Mouse (Mus musculus): ENCODE measurements around the gene Ccdc88c. TPM values are rescaled to one million over a fixed set of nuclear protein-coding genes. Genes with fewer than 3 reads are reported as not detected.
A peak's percentile ranks its signal among the peaks of the same experiment; 100 is the strongest.

Gene Ccdc88c
- 4.5 and 5.5 TPM in 2 replicates for polyA plus RNA-seq (2015; fragmentation: Nextera tagmentation; extraction: Ambion mirVana)

- no peaks in the 10 kb centered on the region for H3K9me3 ChIP-seq
- under 1% methylated on average over 51 of the region's 56 CpGs for WGBS
Measured at GRCm38 (mm10) chr12:101028954-101029731, at the start of gene Ccdc88c. Gene Ccdc88c (minus strand): TSS chr12:101029056.

DNA sequence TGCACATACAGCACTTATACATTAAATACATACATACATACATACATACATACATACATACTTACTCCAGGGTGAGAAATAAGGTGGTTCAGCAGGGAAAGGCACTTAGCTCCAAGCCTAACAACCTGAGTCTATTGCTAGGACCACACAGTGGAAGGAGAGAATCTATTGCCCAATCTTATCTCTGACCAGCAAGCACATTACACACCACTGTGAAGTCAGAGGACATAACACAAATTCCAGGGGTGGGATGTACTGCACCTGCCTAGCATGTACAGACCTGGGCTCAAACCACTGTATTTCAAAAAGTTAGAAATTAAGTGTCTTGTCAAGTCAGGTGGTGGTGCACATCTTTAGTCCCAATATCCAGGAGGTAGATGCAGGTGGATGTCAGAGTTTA is 49.1 kb upstream of the Ccdc88c start:
- no peak overlapping the region for H3K4me2 ChIP-seq
- H3K4me1 ChIP-seq = peaks cover 13% of the 10 kb centered on the region; the same call in 1 of the 2 replicates
- ATAC-seq (ENCODE audit: insufficient number of reproducible peaks, insufficient read depth, low FRiP score, low TSS enrichment, low read depth) = no peak
- no peaks in the 10 kb centered on the region for H3K27me3 ChIP-seq
- H3K9me3 ChIP-seq = no peaks in the 10 kb centered on the region
- no peak overlapping the region for H3K4me3 ChIP-seq
- H3K9ac ChIP-seq = no peak overlapping the region
- no peak overlapping the region for H3K27ac ChIP-seq
- H3K36me3 ChIP-seq = peaks cover 29% of the 10 kb centered on the region

More at GRCm38 (mm10) chr12:101028954-101029731, at the start of gene Ccdc88c:
- Histone ChIP-seq H3K27ac (peak within 1 kb of the TSS; percentile 78), H3K4me3 (peak within 1 kb of the TSS; percentile 68), H3K27me3 (peaks cover 43% of the 10 kb centered on the region), H3K9ac (peak within 1 kb of the TSS; percentile 72), H3K36me3 (no peaks in the 10 kb centered on the region), H3K4me2 (peak within 1 kb of the TSS; percentile 98), H3K4me1 (peaks cover 21% of the 10 kb centered on the region)
- ATAC-seq (ENCODE audit: insufficient number of reproducible peaks, insufficient read depth, low FRiP score, low TSS enrichment, low read depth) = peak; percentile 86

DNA sequence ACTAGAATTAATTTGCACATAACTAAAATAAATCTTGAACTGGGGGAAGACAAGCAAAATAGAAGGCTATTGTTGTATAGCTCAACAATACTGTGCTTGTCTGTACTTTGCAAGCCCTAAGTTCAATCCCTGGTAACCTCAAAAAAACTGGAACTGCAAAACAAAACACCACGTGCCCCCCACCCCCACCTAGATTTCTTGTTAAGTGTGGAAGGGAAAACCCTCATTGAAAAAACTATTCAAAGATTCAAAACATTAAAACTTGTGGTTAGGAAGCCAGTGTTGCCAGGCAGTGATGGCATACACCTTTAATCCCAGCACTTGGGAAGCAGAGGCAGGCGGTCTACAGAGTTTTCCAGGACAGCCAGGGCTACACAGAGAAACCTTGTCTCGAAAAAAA is 46.6 kb upstream of the Ccdc88c start:
- Histone ChIP-seq H3K27me3 (no peaks in the 10 kb centered on the region), H3K4me2 (no peak overlapping the region), H3K9me3 (no peaks in the 10 kb centered on the region)

GRCm38 (mm10) chr12:101074821-101075429 is 46.1 kb upstream of the Ccdc88c start:
- no peak overlapping the region for H3K9ac ChIP-seq
- no peaks in the 10 kb centered on the region for H3K27me3 ChIP-seq
- H3K4me3 ChIP-seq = no peak overlapping the region
- H3K27ac ChIP-seq = no peak overlapping the region
- no peak for ATAC-seq (ENCODE audit: insufficient number of reproducible peaks, insufficient read depth, low FRiP score, low TSS enrichment, low read depth)
- H3K36me3 ChIP-seq = peaks cover 25% of the 10 kb centered on the region
- no peak overlapping the region for H3K4me2 ChIP-seq
- no peaks in the 10 kb centered on the region for H3K9me3 ChIP-seq
- no peaks in the 10 kb centered on the region for H3K4me1 ChIP-seq
- 89% methylated on average over 4 of the region's 4 CpGs for WGBS

More for the DNA sequence above, 46.6 kb upstream of the Ccdc88c start:
- Histone ChIP-seq H3K27ac (no peak overlapping the region), H3K9ac (no peak overlapping the region), H3K36me3 (peaks cover 27% of the 10 kb centered on the region), H3K4me3 (no peak overlapping the region), H3K4me1 (peaks cover 2% of the 10 kb centered on the region; the same call in 1 of the 2 replicates)
- ATAC-seq (ENCODE audit: insufficient number of reproducible peaks, insufficient read depth, low FRiP score, low TSS enrichment, low read depth) = no peak
- 85% methylated on average over 3 of the region's 3 CpGs for WGBS

GRCm38 (mm10) chr12:101069813-101070212 is 41.0 kb upstream of the Ccdc88c start:
- Histone ChIP-seq H3K4me3 (no peak overlapping the region), H3K9me3 (no peaks in the 10 kb centered on the region), H3K4me2 (no peak overlapping the region), H3K4me1 (no peaks in the 10 kb centered on the region), H3K9ac (no peak overlapping the region), H3K27me3 (no peaks in the 10 kb centered on the region), H3K27ac (no peak overlapping the region), H3K36me3 (peaks cover 34% of the 10 kb centered on the region)
- WGBS = 88% methylated on average over 1 of the region's 1 CpGs
- no peak for ATAC-seq (ENCODE audit: insufficient number of reproducible peaks, insufficient read depth, low FRiP score, low TSS enrichment, low read depth)

GRCm38 (mm10) chr12:101066329-101066728 is 37.5 kb upstream of the Ccdc88c start:
- H3K36me3 ChIP-seq = peaks cover 60% of the 10 kb centered on the region
- H3K4me2 ChIP-seq = no peak overlapping the region
- H3K9ac ChIP-seq = no peak overlapping the region
- H3K4me3 ChIP-seq = no peak overlapping the region
- H3K27ac ChIP-seq = no peak overlapping the region
- H3K27me3 ChIP-seq = no peaks in the 10 kb centered on the region
- no peak for ATAC-seq (ENCODE audit: insufficient number of reproducible peaks, insufficient read depth, low FRiP score, low TSS enrichment, low read depth)
- no peaks in the 10 kb centered on the region for H3K9me3 ChIP-seq
- WGBS = 93% methylated on average over 1 of the region's 1 CpGs
- no peaks in the 10 kb centered on the region for H3K4me1 ChIP-seq

GRCm38 (mm10) chr12:101039956-101040355 is 11.1 kb upstream of the Ccdc88c start:
- no peak overlapping the region for H3K9ac ChIP-seq
- no peaks in the 10 kb centered on the region for H3K4me1 ChIP-seq
- H3K27ac ChIP-seq = no peak overlapping the region
- no peaks in the 10 kb centered on the region for H3K27me3 ChIP-seq
- no peaks in the 10 kb centered on the region for H3K9me3 ChIP-seq
- ATAC-seq (ENCODE audit: insufficient number of reproducible peaks, insufficient read depth, low FRiP score, low TSS enrichment, low read depth) = no peak
- peaks cover 60% of the 10 kb centered on the region for H3K36me3 ChIP-seq
- H3K4me3 ChIP-seq = no peak overlapping the region
- H3K4me2 ChIP-seq = no peak overlapping the region

GRCm38 (mm10) chr12:101028247-101028953 is 456 bp downstream of the Ccdc88c start:
- no peak for ATAC-seq (ENCODE audit: insufficient number of reproducible peaks, insufficient read depth, low FRiP score, low TSS enrichment, low read depth)
- Histone ChIP-seq H3K27me3 (peaks cover 43% of the 10 kb centered on the region), H3K9me3 (no peaks in the 10 kb centered on the region), H3K4me1 (peaks cover 21% of the 10 kb centered on the region), H3K9ac (peak overlapping the region; percentile 72), H3K4me3 (peak overlapping the region; percentile 68), H3K36me3 (no peaks in the 10 kb centered on the region), H3K4me2 (peak overlapping the region; percentile 98), H3K27ac (peak overlapping the region; percentile 78)
- under 1% methylated on average over 67 of the region's 67 CpGs for WGBS

GRCm38 (mm10) chr12:101027451-101028246 is 1.2 kb downstream of the Ccdc88c start:
- H3K4me2 ChIP-seq = peak overlapping the region; percentile 98
- peaks cover 21% of the 10 kb centered on the region for H3K4me1 ChIP-seq
- H3K9me3 ChIP-seq = no peaks in the 10 kb centered on the region
- H3K36me3 ChIP-seq = no peaks in the 10 kb centered on the region
- H3K27ac ChIP-seq = no peak overlapping the region
- ATAC-seq (ENCODE audit: insufficient number of reproducible peaks, insufficient read depth, low FRiP score, low TSS enrichment, low read depth) = no peak
- H3K9ac ChIP-seq = peak overlapping the region; percentile 72
- peaks cover 43% of the 10 kb centered on the region for H3K27me3 ChIP-seq
- peak overlapping the region; percentile 68 for H3K4me3 ChIP-seq
- 2% methylated on average over 19 of the region's 19 CpGs for WGBS

GRCm38 (mm10) chr12:101026946-101027345 is 1.9 kb downstream of the Ccdc88c start:
- Histone ChIP-seq H3K4me1 (peaks cover 21% of the 10 kb centered on the region), H3K4me3 (peak overlapping the region; percentile 68), H3K9me3 (no peaks in the 10 kb centered on the region), H3K27me3 (peaks cover 43% of the 10 kb centered on the region), H3K36me3 (no peaks in the 10 kb centered on the region), H3K9ac (no peak overlapping the region), H3K27ac (no peak overlapping the region), H3K4me2 (peak overlapping the region; percentile 98)
- ATAC-seq (ENCODE audit: insufficient number of reproducible peaks, insufficient read depth, low FRiP score, low TSS enrichment, low read depth) = no peak
- 4% methylated on average over 14 of the region's 14 CpGs for WGBS

DNA sequence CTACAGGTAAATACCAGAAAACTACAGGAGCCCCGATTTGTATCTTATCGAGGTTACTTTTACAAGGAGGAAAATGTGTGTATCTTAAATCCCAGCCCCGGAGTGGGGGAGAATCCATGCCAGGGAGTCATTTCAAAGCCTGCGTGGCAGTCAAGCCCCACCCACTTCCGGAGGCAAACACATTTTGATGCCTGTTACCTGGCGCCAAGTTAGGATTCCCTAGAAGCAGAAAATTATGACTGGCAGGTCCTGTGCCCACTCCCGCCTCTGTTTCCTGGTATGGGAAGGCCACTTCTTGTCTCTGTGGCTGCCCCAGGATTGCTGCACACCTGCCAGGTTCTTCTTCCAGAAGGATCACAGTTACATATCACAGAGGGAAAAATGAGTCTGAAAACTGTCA is 2.3 kb downstream of the Ccdc88c start:
- H3K9me3 ChIP-seq = no peaks in the 10 kb centered on the region
- 45% methylated on average over 7 of the region's 7 CpGs for WGBS
- H3K9ac ChIP-seq = no peak overlapping the region
- peak overlapping the region; percentile 68 for H3K4me3 ChIP-seq
- H3K4me2 ChIP-seq = peak overlapping the region; percentile 98
- no peak overlapping the region for H3K27ac ChIP-seq
- no peaks in the 10 kb centered on the region for H3K36me3 ChIP-seq
- ATAC-seq (ENCODE audit: insufficient number of reproducible peaks, insufficient read depth, low FRiP score, low TSS enrichment, low read depth) = no peak
- peaks cover 43% of the 10 kb centered on the region for H3K27me3 ChIP-seq
- peaks cover 21% of the 10 kb centered on the region for H3K4me1 ChIP-seq
